Mouse (Mus musculus) heart, embryonic 16.5 days (tissue): ENCODE data around the gene Rgs4. TPM values are rescaled to one million over a fixed set of nuclear protein-coding genes. Genes with fewer than 3 reads are reported as not detected.
A peak's percentile ranks its signal among the peaks of the same experiment; 100 is the strongest.

Experiments
- ATAC-seq: fragments of 200-750 bp; cut with Nextera tagmentation; replicated peaks from 2 replicates; pipeline ENCODE4 v1.8.0; 2017; ENCODE audit warnings: moderate number of reproducible peaks; ENCODE audit not compliant: insufficient read depth, low FRiP score; ENCODE audit errors: extremely low read depth
- H3K27ac ChIP-seq: fragments of 300-500 bp; sonication (generic); 2 replicates; pipeline ENCODE4 v1.5.1; 2014; ENCODE audit warnings: mild to moderate bottlenecking, low read length, control low read depth, moderate library complexity
- H3K27me3 ChIP-seq: fragments of 300-500 bp; sonication (generic); 2 replicates; pipeline ENCODE4 v1.6.1; 2014; ENCODE audit warnings: low read length, mixed read lengths; ENCODE audit not compliant: control insufficient read depth, insufficient read depth
- H3K36me3 ChIP-seq: fragments of 300-500 bp; sonication (generic); 2 replicates; pipeline ENCODE4 v1.6.1; 2014; ENCODE audit not compliant: control insufficient read depth, insufficient read depth
- H3K4me1 ChIP-seq: fragments of 300-500 bp; sonication (generic); 2 replicates; pipeline ENCODE4 v1.6.1; 2014; ENCODE audit warnings: low read length, mixed read lengths; ENCODE audit not compliant: control insufficient read depth, insufficient read depth
- H3K4me2 ChIP-seq: fragments of 300-500 bp; sonication (generic); 2 replicates; pipeline ENCODE4 v1.6.1; 2014; ENCODE audit warnings: low read depth, mild to moderate bottlenecking, control low read depth, low read length
- H3K4me3 ChIP-seq: fragments of 300-500 bp; sonication (generic); 2 replicates; pipeline ENCODE4 v1.5.1; 2014; ENCODE audit warnings: mild to moderate bottlenecking, control low read depth, low read length
- H3K9ac ChIP-seq: fragments of 300-500 bp; sonication (generic); 2 replicates; pipeline ENCODE4 v1.6.1; 2014; ENCODE audit warnings: low read length, control low read depth
- H3K9me3 ChIP-seq: fragments of 300-500 bp; sonication (generic); replicated peaks from 2 replicates; pipeline ENCODE4 v1.6.1; 2016; ENCODE audit warnings: low read length; ENCODE audit not compliant: control insufficient read depth
- WGBS: fragments of 180-500 bp; shearing (Covaris S2); extraction: QIAGEN DNeasy Blood & Tissue Kit; methylation state at CpG from one replicate; pipeline ENCODE4 v1.1.7; 2014; 5-methylcytosine and 5-hydroxymethylcytosine counted together
- polyA plus RNA-seq: library from polyadenylated mRNA; unstranded; fragments of >200 nt; fragmentation: Nextera tagmentation; extraction: Ambion mirVana; gene quantifications from 2 replicates; pipeline ENCODE4 v1.2.1, GENCODE M21; 2015

Rgs4 gene
- polyA plus RNA-seq: 4.2 and 4.7 TPM in 2 replicates

DNA sequence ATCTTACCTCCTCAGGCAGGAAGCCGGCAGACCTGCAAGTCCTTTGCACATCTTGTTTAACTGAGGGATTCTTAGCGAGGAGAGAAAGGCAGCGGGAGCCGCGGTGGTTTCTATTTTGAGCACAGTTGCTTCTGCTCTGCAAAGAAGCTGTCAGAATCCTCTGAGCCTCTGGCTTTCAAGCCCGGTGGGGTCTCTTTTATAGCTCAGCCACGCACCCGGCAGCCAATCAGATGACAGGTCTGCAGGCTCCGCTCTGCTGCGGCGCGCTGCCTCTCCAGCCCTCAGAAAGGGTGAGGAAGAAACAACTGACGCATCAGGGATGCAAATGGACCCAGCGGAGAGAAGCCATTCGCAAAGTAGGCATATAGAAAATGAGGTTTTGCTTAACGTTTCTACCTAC is at the start of gene Rgs4:
Gene Rgs4 (minus strand): TSS at position 170 of the 400 bp plus-strand sequence.
- under 1% methylated on average over 16 of the region's 16 CpGs for WGBS
- H3K9ac ChIP-seq: peak within 1 kb of the TSS; percentile 23
- H3K9me3 ChIP-seq: no peaks in the 10 kb centered on the region
- H3K4me3 ChIP-seq: peak within 1 kb of the TSS; percentile 41
- H3K27me3 ChIP-seq: no peaks in the 10 kb centered on the region
- H3K4me2 ChIP-seq: peak within 1 kb of the TSS; percentile 59
- peak; percentile 78 for ATAC-seq
- no peak within 1 kb of the TSS for H3K27ac ChIP-seq
- 0 out of 2 replicates have a peak, but pooled peaks cover 2% of the 10 kb centered on the region for H3K4me1 ChIP-seq
- no peaks in the 10 kb centered on the region for H3K36me3 ChIP-seq

DNA sequence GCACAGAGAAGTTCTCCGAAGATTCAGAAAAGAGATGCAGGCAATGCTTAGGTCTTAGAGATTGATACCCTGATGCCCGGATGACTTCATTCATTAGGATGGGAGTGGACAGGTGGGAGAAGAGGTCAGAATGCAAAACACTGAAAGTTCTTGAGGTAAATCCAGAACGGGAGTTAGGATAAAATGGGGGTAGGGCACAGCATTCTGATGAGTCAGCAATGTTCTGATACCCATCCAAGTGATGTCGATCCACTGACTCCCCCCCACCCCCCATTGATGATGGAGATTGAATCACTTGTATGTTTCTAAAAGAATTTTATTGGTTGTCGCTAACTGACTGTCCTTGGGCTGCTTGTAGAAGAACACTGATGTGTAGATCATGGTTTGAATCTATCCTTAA is 45.0 kb upstream of the Rgs4 start:
- Histone ChIP-seq H3K4me1 (no peaks in the 10 kb centered on the region), H3K27me3 (no peaks in the 10 kb centered on the region), H3K36me3 (no peaks in the 10 kb centered on the region), H3K4me2 (no peak overlapping the region), H3K9me3 (no peaks in the 10 kb centered on the region), H3K27ac (no peak overlapping the region), H3K4me3 (no peak overlapping the region), H3K9ac (no peak overlapping the region)
- no peak for ATAC-seq
- 91% methylated on average over 5 of the region's 5 CpGs for WGBS

DNA sequence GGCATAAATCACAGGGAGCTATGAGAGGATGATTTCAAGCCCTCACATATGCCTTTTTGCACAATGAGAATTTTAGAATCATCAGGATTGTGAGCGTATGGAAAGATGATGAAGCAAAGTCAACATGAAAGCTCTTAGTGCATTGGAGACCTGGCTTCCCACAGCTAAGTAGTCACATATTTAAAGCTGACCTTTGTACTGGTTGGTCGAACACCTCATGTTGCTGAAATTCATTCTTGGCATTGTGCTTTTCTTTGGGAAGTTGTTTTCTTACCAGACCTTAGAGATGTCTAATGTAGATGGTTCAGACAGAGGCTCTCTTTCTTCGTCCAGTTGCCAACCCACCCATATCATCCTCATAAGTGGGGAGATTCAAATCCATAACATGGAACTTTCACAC is 38.5 kb upstream of the Rgs4 start:
- Histone ChIP-seq H3K4me2 (no peak overlapping the region), H3K4me1 (no peaks in the 10 kb centered on the region), H3K9ac (no peak overlapping the region), H3K4me3 (no peak overlapping the region), H3K27ac (no peak overlapping the region), H3K9me3 (no peaks in the 10 kb centered on the region), H3K36me3 (no peaks in the 10 kb centered on the region), H3K27me3 (no peaks in the 10 kb centered on the region)
- 88% methylated on average over 3 of the region's 3 CpGs for WGBS
- ATAC-seq: no peak

DNA sequence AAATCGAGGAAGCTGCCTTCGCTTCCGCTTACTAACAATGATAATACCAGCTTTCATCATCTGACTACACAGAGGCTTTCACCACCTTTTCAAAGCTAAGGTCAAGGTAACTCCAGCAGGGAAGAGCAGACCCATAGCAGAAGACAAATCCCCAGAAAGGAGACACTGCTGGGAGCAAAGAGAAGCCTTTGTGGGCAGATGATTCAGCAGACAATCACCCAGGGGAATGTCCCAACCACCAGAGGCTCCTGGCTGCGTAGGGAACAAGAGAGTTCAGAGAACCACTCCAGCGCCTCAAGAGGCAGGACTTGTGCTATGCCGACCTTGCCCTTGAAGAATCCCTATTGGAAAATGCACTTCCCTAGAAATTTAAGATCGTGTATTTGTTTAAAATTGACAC is 29.1 kb upstream of the Rgs4 start:
- no peaks in the 10 kb centered on the region for H3K9me3 ChIP-seq
- 67% methylated on average over 7 of the region's 7 CpGs for WGBS

DNA sequence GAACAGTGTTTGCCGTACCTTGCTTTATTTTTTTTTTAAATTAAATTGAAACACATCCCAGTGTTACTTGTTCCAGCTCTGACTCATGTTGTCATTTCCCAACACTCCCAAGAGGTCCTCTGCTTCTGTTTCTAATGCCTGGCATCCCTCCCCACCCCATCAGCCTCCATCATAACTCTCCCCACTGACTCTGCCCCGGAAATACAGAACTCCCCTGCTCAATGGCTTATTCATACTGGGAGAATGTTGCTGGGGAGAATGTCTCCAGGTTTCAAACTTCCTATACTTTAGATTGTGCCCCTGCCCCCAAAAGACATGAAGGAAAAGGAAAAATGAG is 17.1 kb upstream of the Rgs4 start:
- no peaks in the 10 kb centered on the region for H3K27me3 ChIP-seq
- WGBS: 78% methylated on average over 2 of the region's 2 CpGs
- no peaks in the 10 kb centered on the region for H3K9me3 ChIP-seq
- ATAC-seq: no peak
- H3K4me2 ChIP-seq: no peak overlapping the region
- no peaks in the 10 kb centered on the region for H3K36me3 ChIP-seq
- H3K4me3 ChIP-seq: no peak overlapping the region
- H3K27ac ChIP-seq: no peak overlapping the region
- H3K4me1 ChIP-seq: no peaks in the 10 kb centered on the region
- H3K9ac ChIP-seq: no peak overlapping the region

More for the DNA sequence above, 29.1 kb upstream of the Rgs4 start:
- H3K4me1 ChIP-seq: no peaks in the 10 kb centered on the region
- no peaks in the 10 kb centered on the region for H3K27me3 ChIP-seq
- no peak overlapping the region for H3K4me2 ChIP-seq
- no peak overlapping the region for H3K9ac ChIP-seq
- no peak for ATAC-seq
- H3K36me3 ChIP-seq: no peaks in the 10 kb centered on the region
- no peak overlapping the region for H3K27ac ChIP-seq
- H3K4me3 ChIP-seq: no peak overlapping the region

DNA sequence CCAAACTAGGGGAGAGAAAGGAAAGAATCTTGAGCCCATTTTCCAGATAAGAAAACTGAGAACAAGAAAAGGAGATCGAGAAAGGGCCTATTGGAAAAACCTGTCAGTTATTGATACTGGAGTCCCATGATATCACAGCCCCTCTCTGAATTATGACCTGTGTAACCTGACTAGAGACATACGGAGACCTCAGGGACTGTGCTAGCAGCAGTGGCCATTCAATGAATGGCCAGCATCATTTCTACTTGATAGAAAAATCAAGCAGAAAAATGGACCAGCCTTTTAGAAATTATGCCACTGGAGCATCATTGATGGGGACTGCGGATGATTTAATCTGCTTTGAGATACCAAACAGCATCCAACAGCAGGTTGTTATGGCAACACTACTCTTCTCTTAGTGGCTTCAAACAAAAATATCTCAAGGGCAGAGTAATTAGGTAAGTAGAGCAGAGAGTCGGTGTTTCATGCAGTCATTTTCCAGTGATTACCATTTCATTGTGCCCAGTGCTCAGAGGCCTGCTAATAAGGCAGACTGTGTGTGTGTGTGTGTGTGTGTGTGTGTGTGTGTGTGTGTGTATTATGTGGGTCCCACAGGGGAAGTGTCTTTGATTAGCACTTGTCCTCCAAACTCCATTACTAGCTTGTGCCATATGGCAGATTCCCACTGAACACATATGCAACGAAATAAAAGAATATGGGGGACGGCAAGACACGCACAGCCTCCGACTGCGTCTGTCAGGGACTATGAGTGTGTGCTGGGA is 16.6 kb upstream of the Rgs4 start:
- Histone ChIP-seq H3K9me3 (no peaks in the 10 kb centered on the region), H3K36me3 (no peaks in the 10 kb centered on the region), H3K4me3 (no peak overlapping the region), H3K27ac (no peak overlapping the region), H3K9ac (no peak overlapping the region), H3K4me1 (no peaks in the 10 kb centered on the region), H3K4me2 (no peak overlapping the region), H3K27me3 (no peaks in the 10 kb centered on the region)
- WGBS: 81% methylated on average over 9 of the region's 9 CpGs
- ATAC-seq: no peak

DNA sequence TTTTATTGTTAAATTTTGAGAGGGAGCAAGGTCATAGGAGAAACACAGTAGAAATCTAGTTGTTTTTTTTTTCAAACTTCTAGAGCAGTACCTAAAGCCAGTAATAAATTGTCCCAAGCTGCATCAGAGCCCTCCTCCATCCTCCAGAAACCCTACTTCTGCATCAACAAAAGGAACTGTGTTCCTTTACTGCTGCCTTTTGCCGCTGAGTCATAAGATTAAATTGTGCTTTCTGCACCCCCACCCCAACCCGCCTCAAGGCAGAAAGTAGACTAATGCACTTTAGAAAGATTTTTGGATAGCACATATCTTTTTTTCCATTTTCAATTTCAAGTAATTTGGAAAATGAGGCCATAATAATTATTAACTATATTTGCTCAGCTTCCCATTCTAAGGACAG is 15.1 kb upstream of the Rgs4 start:
- Histone ChIP-seq H3K4me2 (no peak overlapping the region), H3K27me3 (no peaks in the 10 kb centered on the region)
- ATAC-seq: no peak

DNA sequence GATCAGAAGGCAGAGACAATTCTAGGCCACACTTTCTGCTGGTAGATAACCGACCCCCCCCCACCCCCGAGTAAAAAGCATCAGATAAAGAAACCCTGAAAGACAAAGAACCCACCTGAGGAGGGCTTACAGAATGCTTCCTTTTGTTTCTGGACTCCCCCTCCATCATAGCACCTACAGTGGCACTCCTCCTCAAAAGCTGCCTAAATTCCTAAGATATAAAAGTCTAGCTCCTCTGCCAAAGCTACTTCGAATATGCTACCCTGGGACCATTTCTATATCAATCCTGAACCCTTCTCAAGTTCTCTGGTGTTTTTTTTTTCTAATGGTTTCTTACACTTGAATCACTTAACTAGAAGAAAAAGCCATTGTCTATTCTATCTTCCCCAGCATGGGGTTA is 9.1 kb upstream of the Rgs4 start:
- Histone ChIP-seq H3K36me3 (no peaks in the 10 kb centered on the region), H3K4me2 (no peak overlapping the region), H3K4me3 (no peak overlapping the region), H3K27ac (no peak overlapping the region), H3K9ac (no peak overlapping the region), H3K27me3 (no peaks in the 10 kb centered on the region), H3K4me1 (no peaks in the 10 kb centered on the region), H3K9me3 (no peaks in the 10 kb centered on the region)
- no peak for ATAC-seq
- WGBS: 24% methylated on average over 3 of the region's 3 CpGs

More for the DNA sequence above, 15.1 kb upstream of the Rgs4 start:
- Histone ChIP-seq H3K4me3 (no peak overlapping the region), H3K4me1 (no peaks in the 10 kb centered on the region), H3K9me3 (no peaks in the 10 kb centered on the region), H3K27ac (no peak overlapping the region), H3K9ac (no peak overlapping the region), H3K36me3 (no peaks in the 10 kb centered on the region)
- WGBS: 85% methylated on average over 2 of the region's 2 CpGs

DNA sequence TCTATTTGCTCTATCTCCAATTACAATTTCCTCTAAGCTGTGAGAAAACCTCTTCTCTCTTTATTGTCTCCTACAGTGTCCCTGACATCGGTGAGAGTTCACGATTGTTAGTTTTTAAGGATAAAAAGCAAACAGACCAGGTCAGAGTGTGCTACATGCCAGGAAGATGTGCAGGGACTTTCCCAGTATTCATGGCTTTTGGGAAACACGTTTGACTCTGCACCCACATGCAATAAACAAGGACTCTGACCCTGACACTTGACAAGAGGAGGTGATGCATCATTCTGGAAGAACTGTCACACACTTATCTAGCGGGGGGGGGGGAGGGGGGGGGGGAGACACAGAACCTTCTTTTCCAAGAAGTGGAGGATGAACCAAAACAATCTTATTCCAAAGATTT is 5.0 kb upstream of the Rgs4 start:
- 14% methylated on average over 3 of the region's 4 CpGs for WGBS
- Histone ChIP-seq H3K9me3 (no peaks in the 10 kb centered on the region), H3K4me1 (0 out of 2 replicates have a peak, but pooled peaks cover 2% of the 10 kb centered on the region), H3K27ac (no peak overlapping the region), H3K9ac (no peak overlapping the region), H3K27me3 (no peaks in the 10 kb centered on the region), H3K4me2 (no peak overlapping the region), H3K4me3 (no peak overlapping the region), H3K36me3 (no peaks in the 10 kb centered on the region)
- no peak for ATAC-seq
